Mouse (Mus musculus) testis, postnatal 14 days (tissue): ENCODE measurements around the gene Cep164.
A peak's percentile ranks its signal among the peaks of the same experiment; 100 is the strongest.
"Not testable (repeated sequence)": the region's sequence is repeated elsewhere in the genome, so short reads cannot be mapped to it uniquely, and the experiment has no call there.

Experiments
- DNase-seq: peaks from one replicate; pipeline ENCODE4 v3.0.0; 2021; ENCODE audit warnings: low spot score

Gene Cep164

DNA sequence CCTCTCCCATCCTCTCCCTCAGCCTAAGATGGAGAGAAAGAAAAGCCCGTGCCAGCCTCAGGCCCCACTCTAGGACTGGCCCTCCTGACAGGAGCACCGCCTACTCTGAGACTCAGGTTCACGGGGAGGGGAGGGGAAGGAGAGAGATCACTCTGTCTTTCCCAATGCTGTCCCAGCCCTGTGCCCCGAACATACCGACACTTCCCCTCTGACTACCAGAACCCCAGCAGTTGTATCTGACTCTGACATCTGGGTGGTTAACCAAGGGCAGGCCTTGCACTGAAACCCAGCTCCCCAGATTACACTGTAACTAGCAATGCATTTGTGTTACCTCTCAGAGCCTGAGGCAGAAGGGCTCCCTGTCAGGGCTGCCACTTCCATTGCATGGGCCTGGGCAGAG is 40.1 kb downstream of the Cep164 start:
- no peak for DNase-seq

DNA sequence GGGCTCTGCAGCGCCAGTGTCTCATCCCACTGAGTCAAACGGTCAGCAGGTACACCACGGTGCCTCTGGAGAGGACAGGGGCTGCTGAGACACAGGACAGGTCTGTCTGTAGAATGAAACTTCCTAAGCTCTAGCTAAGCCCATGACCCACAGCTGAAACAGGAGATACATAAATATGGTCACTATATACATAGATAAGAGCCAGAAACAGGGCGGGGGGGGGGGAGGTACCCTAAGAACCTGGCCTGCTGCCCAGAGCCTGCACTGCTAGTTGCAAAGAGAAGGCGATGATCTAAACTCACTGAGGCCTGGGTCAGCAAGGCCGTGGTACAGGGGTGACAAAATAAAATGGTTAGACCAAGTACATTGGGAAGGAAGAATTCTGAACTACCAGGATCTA is 40.9 kb downstream of the Cep164 start:
- DNase-seq = no peak

GRCm38 (mm10) chr9:45787071-45787470 is 41.4 kb downstream of the Cep164 start:
- no peak for DNase-seq

GRCm38 (mm10) chr9:45783249-45784069 is 45.0 kb downstream of the Cep164 start:
- DNase-seq = no peak

GRCm38 (mm10) chr9:45779201-45779600 is 49.3 kb downstream of the Cep164 start:
- DNase-seq = no peak

GRCm38 (mm10) chr9:45776176-45776575 is 52.3 kb downstream of the Cep164 start:
- DNase-seq = not testable (repeated sequence)

DNA sequence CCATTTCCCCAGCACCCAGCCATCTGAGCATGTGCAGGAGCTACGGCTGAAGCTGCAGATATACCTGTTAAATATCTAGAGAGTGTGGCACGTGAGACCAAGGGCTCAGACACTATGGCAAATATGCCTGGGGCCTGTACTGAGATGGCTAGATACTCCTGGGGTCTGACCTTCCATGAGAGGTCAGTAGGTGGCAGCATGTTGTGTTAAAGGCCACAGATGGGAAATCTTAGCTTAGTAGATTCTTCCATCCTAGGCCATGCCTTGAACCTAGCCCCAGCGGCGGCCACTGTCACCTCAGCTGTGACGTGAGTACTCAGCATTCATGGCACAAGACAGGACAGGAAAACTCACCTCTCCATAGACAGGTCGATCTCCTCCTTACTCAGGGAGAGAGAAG is 54.4 kb downstream of the Cep164 start:
- DNase-seq = no peak

GRCm38 (mm10) chr9:45769596-45769995 is 58.9 kb downstream of the Cep164 start:
- no peak for DNase-seq

- DNase-seq = peak; percentile 68
Observed at GRCm38 (mm10) chr9:45768421-45768820, 60.1 kb downstream of the Cep164 start.

DNA sequence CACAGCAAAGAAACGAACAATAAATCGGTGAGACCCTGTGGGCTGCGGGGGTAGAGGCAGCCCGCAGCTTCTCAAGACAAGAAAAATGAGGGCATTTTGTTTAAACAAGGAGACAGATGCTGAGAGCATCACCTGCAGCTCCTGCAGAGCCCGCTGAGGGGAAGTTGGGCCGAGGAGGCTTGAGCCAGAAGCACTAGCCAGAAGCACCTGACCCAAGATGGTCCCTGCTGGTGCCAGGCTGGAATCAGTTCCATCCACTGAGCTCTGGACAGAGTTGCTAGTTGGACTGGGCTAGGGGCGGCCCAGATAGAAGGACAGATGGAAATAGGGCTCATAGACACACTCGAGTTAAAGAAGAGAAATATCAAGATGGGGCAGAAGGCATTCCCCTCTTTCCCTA is 61.3 kb downstream of the Cep164 start:
- DNase-seq = no peak

DNA sequence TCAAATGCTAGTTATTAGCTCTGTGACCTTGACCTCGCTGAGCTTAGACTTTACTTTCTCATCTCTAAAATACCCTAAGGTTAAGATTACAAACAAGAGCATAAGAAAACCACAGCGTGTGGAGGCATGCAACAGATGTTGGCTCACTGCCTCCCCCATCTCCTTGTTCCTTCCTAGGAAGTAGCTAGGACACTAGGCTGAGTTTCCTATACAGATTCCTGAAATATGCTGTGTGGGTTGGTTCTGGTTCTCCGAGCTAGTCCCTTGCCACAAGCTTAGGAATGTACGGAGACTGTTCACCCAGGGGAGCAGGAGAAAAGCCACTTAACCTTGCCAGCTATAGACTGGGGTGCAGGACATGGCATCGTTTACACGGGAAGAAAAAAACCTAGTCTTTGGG is 62.3 kb downstream of the Cep164 start:
- no peak for DNase-seq

DNA sequence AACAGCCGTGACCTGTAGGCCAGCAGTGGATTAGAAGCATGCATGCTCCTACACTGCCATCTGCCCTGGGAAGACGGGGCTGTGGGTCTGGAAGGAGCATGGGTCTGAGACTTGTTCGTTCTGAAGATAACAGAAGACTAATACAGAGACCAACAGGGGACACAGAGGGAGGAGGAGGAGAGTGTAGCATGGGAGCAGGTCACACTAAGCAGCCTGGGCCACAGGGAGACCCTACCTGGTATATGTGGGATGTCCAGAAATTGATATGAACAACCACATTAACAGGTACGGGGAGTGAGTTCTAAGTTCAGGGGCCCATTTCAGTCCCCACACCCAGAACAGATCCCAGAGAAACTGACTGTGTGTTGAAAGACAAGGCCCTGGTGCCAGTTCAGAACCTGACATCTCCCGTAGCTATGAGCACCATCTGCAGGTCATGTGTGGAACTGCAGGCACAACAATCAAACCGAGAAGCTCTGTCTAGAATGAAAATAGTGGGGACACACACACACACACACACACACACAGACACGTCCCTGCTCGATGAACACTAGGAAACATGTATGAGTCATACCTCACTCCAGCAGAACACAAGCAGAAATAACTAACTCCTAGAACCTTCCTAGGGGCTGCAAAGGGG is 73.9 kb downstream of the Cep164 start:
- peak; percentile 57 for DNase-seq

- no peak for DNase-seq
Observed at GRCm38 (mm10) chr9:45749917-45750316, 78.6 kb downstream of the Cep164 start.

DNA sequence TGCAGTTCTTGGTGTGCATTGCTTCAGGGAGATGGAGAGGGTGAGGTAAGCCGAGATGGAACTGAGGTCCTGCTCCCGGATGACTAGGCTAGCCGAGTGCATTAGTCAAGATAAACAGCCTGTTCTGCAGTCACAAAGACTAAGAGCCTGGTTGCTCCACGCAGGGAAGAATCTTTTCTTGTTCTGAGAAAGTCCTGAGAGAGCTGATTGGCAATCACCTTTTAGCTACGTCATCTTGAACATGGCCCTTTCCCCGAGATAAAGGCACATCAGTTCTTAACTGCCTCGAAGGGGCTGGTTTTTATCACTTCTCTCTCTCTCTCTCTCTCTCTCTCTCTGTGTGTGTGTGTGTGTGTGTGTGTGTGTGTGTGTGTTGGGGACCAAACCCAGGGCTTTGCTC is 83.0 kb downstream of the Cep164 start:
- DNase-seq = no peak

GRCm38 (mm10) chr9:45740584-45740980 is 87.9 kb downstream of the Cep164 start:
- DNase-seq = no peak

GRCm38 (mm10) chr9:45739702-45740583 is 88.5 kb downstream of the Cep164 start:
- DNase-seq = peak; percentile 55

DNA sequence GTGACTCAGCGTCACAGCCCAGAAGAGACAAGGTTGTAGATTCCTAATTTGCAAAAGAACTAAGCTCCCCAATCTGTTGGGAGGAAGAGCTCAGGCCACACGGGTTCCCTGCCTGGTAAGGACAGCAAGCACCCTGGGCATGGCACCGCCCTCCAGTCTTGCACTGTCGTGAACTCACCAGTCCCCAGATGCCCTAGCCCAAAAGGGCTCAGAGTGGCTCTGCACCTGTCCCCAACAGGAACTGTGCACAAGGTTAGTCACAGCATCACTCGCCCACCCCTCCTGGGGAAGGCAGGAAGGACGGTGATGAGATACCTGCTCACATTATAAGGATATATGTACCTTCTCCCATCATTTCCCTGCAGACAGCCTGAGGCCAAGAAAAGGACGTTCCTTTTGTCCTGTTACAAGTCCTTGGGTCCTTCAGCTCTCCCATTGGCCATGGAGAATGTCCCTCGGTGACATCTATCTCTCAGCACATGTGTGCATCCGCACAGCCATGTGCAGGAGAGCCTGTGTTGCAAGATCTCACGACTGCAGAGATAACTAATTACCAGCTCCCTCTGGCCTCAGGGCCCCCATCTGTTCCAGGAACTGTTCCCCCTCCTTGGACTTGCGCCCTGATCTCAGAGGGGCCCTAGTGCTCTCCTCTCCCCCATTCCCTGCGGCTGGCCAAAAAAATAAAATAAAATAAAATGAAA is 89.3 kb downstream of the Cep164 start:
- no peak for DNase-seq

- no peak for DNase-seq
Observed at GRCm38 (mm10) chr9:45733246-45733645, 95.2 kb downstream of the Cep164 start.

DNA sequence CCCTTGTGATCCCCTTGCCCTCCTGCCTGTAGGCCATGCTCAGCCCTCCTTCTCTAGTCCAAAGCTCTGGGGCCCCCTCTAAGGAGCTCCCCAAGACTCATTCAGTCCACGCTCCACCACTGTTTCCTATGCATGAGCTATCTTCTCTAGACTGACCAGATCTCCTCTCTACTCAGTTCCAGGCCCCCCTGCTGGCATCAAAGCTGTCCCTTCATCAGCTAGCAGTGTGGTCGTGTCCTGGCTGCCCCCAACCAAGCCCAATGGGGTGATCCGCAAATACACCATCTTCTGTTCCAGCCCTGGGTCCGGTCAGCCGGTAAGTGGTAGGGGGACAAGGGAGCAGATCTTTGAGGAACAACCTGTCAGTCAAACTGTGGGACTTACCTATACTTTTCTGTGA is 96.6 kb downstream of the Cep164 start:
- no peak for DNase-seq

- no peak for DNase-seq
Observed at GRCm38 (mm10) chr9:45719997-45720396, 108.5 kb downstream of the Cep164 start.
